Mouse (Mus musculus): ENCODE measurements around the gene Stxbp1.

Gene Stxbp1

DNA sequence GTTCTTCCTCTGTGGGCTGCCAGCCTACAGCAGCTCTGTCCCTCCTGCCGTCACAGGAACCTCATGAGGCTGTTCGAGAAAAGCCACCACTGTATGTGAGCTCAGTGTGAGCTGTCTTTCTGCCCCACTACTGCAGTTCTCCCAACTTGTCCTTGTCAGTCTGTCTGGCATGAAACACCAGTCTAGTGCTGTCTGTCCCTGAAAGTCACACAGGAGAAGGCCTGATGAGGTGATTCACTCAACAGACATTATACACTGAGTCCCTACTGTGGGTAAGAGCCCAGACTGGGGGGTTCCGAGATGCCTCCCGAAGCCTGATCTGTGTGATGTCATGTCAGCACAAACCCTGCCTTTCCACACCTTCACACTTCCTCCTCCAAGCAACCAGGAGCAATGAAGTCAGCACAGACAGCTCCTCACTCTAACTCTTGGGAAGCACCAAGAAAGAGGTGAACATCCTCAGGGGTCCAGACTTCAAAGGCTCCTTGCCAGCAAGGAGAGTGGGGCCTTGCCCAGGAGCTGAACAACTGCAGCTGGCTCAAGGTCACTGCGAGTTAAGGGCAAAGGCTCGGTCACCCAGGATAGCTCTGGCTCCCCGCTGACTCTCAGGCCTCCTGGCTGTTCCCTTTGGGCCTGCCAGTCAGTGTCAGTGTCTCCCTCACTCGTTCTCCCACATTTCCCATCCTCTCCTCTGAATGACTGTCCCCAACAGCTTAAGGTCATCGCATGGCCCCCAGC, 8.7 kb downstream of the Stxbp1 start:
- DNase-seq (ENCODE audit: low spot score): no peak

DNA sequence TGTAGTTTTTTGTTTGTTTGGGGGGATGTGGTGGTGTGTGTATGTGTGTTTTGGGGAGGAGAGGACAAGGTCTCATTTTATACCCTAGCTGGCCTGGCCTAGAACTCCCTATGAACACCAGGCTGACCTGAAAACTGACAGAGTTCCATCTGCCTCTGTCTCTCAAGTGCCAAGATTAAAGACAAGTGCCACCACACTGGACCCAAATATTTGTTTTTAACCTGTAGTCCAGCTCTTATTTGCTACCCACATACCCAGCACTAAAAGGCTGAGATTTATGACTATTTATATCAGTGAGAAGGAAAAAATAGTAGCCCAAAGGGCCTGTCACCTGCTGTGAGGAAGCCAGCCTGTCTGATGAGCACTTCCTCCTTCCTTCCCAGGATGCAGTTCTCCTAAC, 11.5 kb downstream of the Stxbp1 start:
- no peak for DNase-seq (ENCODE audit: low spot score)

DNA sequence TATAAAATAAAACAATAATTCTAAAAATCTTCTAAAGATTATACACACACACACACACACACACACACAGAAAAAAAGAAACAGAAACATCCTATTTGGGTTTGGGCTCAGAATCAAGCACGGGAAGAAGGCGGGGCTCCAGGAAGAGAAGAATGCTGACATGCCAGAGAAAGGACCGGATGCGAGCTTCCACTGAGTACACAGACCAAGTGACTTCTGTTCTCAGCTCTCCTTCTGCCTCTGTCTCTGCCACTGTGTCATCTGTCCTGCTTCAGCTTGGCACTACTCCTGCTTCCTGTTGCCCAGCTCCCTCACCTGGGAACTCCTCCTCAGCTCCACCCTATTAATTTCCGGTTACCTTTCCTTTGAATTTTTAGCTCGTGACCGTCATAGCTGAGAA, 12.5 kb downstream of the Stxbp1 start:
- DNase-seq (ENCODE audit: low spot score): peak; percentile 48

GRCm38 (mm10) chr2:32828979-32829676, 17.9 kb downstream of the Stxbp1 start:
- DNase-seq (ENCODE audit: low spot score): no peak

DNA sequence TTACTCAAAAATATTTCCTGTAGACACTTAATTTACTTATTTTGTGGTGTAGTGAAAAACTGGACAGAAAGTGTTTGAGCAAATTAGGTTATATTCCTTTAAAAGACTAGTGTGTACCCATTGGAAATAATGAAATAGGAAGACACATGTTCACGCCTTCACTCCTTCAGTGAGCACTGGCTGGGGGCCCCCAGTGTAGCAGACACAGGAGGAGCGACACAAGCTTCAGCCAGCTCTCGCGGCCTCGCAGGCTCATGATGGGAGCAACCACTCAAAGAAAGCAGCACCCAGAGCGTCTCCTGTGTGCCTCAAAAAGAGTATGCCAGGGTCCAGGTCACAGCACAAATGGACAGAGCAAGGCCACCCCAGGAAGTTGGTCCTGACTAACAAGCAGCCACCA, 21.2 kb downstream of the Stxbp1 start:
- no peak for DNase-seq (ENCODE audit: low spot score)

DNA sequence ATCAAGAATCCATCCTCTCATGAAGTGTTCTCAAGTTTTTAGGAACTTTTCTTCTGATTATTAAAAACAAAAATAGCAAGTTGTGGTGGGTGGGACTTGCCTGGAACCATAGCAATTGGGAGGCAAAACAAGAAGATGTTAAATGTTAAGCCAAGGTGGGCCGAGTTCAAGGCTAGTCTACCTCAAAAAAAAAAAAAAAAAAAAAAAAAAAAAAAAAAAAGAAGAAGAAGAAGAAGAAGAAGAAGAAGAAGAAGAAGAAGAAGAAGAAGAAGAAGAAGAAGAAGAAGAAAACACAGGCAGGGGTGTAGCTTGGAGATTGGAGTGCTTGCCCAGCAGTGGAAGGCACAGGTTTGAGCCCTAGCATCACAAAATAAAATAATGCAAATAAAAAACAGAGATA, 22.3 kb downstream of the Stxbp1 start:
- DNase-seq (ENCODE audit: low spot score): no peak

DNA sequence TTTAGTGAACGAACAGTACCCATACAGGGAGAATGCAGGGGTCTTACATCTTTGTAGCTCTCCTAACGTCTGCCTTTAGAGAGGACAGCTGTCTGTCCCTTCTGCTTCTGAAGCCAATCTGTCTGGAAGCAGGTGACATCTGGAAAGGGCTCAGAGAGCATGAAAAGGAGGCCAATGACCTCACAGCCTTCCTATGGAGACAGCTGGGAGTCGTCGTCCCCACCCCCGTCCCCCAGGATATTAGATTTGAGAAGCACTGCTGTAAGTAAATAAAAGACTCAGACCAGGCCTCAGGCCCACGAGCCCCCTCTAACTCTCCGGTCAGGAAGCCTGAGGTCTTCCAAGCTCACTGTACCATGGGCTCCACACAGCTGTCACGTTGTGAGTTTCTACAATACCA, 22.9 kb downstream of the Stxbp1 start:
- peak; percentile 45 for DNase-seq (ENCODE audit: low spot score)

GRCm38 (mm10) chr2:32823579-32824154, 23.4 kb downstream of the Stxbp1 start:
- DNase-seq (ENCODE audit: low spot score): no peak

GRCm38 (mm10) chr2:32823153-32823552, 23.9 kb downstream of the Stxbp1 start:
- peak; percentile 69 for DNase-seq (ENCODE audit: low spot score)

GRCm38 (mm10) chr2:32822643-32823042, 24.4 kb downstream of the Stxbp1 start:
- no peak for DNase-seq (ENCODE audit: low spot score)

- DNase-seq (ENCODE audit: low spot score): peak; percentile 51
Observed at GRCm38 (mm10) chr2:32821041-32821802, 25.8 kb downstream of the Stxbp1 start.

- DNase-seq (ENCODE audit: low spot score): no peak
Observed at GRCm38 (mm10) chr2:32818208-32818607, 28.8 kb downstream of the Stxbp1 start.

GRCm38 (mm10) chr2:32817589-32817988, 29.5 kb downstream of the Stxbp1 start:
- DNase-seq (ENCODE audit: low spot score): no peak

- DNase-seq (ENCODE audit: low spot score): no peak
Observed at GRCm38 (mm10) chr2:32816946-32817581, 30.0 kb downstream of the Stxbp1 start.

DNA sequence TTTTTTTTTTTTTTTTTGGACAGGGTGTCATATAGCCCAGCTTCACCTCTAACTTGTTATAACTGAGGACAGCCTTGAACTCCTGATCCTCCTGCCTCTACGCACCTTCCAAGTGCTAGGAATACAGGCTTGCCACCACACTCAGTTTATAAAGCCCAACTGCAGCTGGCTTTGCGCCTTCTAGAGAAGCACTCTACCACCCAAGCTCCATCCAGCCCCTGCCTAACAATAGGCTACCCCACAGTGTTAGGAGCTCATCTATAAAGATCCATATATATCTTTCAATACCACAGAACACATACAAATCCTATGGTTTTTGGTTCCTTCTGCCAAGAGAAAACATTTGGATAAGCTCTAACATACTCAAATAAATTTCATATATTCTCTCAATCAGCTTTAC, 30.5 kb downstream of the Stxbp1 start:
- no peak for DNase-seq (ENCODE audit: low spot score)

DNA sequence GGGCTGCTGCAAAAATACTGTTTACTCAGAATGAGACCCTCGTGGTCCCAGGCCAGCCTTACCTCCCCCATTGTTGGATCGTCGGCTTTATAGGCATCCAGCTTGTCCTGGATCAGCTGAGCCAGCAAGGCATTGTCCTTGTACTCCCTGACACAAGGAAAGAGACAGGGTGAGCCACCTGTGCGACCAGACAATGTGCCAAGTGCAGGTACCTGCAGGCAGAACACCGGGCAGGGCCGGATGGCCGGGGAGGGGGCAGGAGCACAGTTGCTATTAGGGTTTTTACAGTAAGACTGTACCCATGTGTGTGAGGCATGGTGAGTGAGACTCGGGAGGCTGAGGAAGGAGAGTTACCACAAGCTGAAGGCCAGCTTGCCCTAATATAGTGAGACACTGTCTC, 35.1 kb downstream of the Stxbp1 start:
- DNase-seq (ENCODE audit: low spot score): no peak

GRCm38 (mm10) chr2:32808816-32809566, 38.1 kb downstream of the Stxbp1 start:
- DNase-seq (ENCODE audit: low spot score): no peak

DNA sequence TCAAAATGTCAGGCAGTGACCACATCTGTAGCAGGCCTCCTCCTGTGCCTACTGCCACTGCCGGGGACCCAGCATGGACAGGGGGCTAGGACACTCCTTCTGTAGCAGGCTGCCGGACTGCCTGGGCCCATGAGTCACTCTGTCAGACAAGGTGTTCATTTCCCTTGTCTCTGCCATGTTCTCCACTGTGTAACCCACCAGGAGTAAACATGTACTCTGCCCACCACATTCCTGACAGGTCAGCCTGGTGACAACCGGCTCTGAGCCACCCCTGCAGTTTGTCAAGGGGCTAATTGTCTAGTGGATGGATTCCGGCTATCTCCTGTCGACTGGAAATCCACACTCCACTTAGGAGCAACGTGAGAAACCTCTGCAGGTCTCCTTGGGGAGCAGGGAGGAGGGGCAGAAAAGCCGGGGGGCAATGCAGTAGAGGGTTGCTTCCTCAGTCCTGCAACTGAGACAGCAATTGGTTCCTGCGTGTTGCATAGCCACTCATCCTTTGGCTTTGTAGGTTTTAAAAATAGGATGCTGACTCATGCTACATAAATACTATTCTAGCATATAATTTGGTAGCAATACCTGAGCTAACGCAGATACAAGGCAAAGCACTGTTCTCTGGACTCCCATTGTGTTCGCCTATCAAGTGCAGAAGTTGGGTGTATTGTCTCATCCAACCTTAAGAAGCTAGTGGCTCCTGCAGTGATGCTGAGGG, 48.6 kb downstream of the Stxbp1 start:
- DNase-seq (ENCODE audit: low spot score): no peak

DNA sequence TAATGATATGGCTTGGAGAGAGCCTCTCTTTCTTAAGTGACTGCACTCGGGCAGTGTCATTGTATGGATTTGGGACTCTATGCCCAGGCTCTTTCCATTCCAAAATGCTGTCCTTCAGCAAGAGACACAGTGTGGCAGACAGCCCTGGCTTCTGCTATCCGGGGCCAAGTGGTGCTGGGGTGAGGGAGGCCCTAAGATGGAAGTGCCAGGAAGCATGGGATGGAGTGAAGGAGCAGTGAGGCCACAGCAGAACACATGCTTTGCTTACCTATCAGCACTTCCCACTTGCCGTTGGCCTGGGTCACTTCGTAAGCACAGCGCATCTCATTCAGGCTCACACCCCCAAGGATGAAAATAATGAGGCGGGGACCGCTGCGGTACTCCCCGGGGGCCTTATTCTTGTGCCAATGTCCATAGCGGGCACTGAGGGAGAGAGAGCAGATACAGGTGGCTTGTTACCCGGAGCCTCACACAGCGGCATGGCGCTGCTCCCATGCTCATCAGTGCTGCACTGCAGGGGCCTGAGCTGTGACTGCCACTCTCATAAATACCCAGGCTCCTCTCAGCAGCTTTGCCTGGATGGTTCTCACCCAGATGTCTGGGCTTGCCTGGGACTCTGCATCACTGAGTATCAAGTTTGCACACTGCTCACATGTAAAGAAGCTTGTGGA, 51.2 kb downstream of the Stxbp1 start:
- DNase-seq (ENCODE audit: low spot score): no peak

DNA sequence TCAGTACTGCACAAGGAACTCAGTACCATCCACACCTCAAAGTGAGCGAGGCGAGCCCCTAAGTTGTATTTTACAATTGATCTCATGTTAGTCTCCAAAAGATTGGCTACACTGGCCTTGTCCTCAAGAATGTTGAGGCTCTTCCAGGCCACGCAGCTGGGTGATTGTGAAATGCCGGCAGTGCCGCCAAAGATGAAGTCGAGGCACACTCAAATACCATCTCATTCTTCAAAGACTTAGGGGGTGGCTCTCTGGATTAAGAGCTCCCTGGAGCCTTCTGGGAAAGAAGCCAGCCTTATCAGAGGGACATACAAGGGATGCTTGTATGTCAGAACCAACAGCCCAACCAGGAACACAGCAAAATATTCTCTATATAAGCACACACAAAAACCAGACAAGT, 55.7 kb downstream of the Stxbp1 start:
- DNase-seq (ENCODE audit: low spot score): no peak
